Mouse (Mus musculus): Measurements from ENCODE around the gene Apol10a. TPM values are rescaled to one million over a fixed set of nuclear protein-coding genes. Genes with fewer than 3 reads are reported as not detected.
"Not testable (repeated sequence)": the region's sequence is repeated elsewhere in the genome, so short reads cannot be mapped to it uniquely, and the experiment has no call there.

The Apol10a gene
- 0.10 TPM in 1 of 2 replicates, not detected in the other for total RNA-seq (2014; rRNA removed)
- polyA plus RNA-seq (2015; fragmentation: Nextera tagmentation; extraction: Ambion mirVana) = not detected in 2 replicates

GRCm38 (mm10) chr15:77476693-77477092, at the start of gene Apol10a:
Gene Apol10a, plus strand, starts transcription at chr15:77477047.
- H3K4me1 ChIP-seq (ENCODE audit: insufficient read depth, low read length); H3K9me3 ChIP-seq (ENCODE audit: low read length); DNase-seq (ENCODE audit: low spot score); ATAC-seq; H3K27me3 ChIP-seq (ENCODE audit: insufficient read depth, low read length); H3K4me3 ChIP-seq (ENCODE audit: low read length); H3K27ac ChIP-seq; H3K9ac ChIP-seq (replicated peaks; ENCODE audit: low read length); H3K4me2 ChIP-seq (ENCODE audit: low read depth, low read length); H3K36me3 ChIP-seq (ENCODE audit: insufficient read depth, low read length): not testable (repeated sequence)
- 80% methylated on average over 2 of the region's 2 CpGs for WGBS

- not testable (repeated sequence) for H3K9me3 ChIP-seq (ENCODE audit: low read length); H3K4me1 ChIP-seq (ENCODE audit: insufficient read depth, low read length); H3K9ac ChIP-seq (replicated peaks; ENCODE audit: low read length); ATAC-seq; H3K36me3 ChIP-seq (ENCODE audit: insufficient read depth, low read length); H3K27ac ChIP-seq; H3K4me2 ChIP-seq (ENCODE audit: low read depth, low read length); H3K4me3 ChIP-seq (ENCODE audit: low read length); H3K27me3 ChIP-seq (ENCODE audit: insufficient read depth, low read length); DNase-seq (ENCODE audit: low spot score)
- 58% methylated on average over 8 of the region's 10 CpGs for WGBS
These were observed 48.0 kb upstream of the Apol10a start for GRCm38 (mm10) chr15:77428690-77429448.

GRCm38 (mm10) chr15:77444746-77445145, 32.1 kb upstream of the Apol10a start:
- not testable (repeated sequence) for H3K9ac ChIP-seq (replicated peaks; ENCODE audit: low read length); H3K4me2 ChIP-seq (ENCODE audit: low read depth, low read length); H3K27me3 ChIP-seq (ENCODE audit: insufficient read depth, low read length); H3K9me3 ChIP-seq (ENCODE audit: low read length); H3K4me1 ChIP-seq (ENCODE audit: insufficient read depth, low read length); H3K27ac ChIP-seq; ATAC-seq; H3K36me3 ChIP-seq (ENCODE audit: insufficient read depth, low read length); H3K4me3 ChIP-seq (ENCODE audit: low read length)
- WGBS = 56% methylated on average over 7 of the region's 8 CpGs
- DNase-seq (ENCODE audit: low spot score) = peak; percentile 18

DNA sequence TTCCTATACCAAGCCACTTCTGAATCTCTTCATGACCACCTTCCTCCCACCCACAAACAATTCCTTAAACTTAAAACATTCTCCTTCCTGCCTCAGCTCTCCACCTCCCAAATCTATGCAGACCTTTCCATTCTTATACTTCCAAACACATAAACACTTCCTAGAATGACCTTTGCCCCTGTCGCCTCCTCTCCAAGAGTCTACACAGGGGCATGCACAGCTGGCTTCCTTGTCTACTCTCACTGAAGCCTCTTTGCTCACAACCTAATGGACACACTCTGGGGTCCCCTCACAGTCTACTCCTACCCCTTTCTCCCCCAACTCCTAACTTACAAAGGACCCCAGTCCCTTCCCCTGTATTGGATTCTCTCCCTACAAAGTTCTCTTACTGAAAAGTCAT, 31.2 kb upstream of the Apol10a start:
- H3K9ac ChIP-seq (replicated peaks; ENCODE audit: low read length); H3K27me3 ChIP-seq (ENCODE audit: insufficient read depth, low read length); H3K27ac ChIP-seq; ATAC-seq; H3K36me3 ChIP-seq (ENCODE audit: insufficient read depth, low read length); H3K4me3 ChIP-seq (ENCODE audit: low read length); H3K4me1 ChIP-seq (ENCODE audit: insufficient read depth, low read length); DNase-seq (ENCODE audit: low spot score); H3K4me2 ChIP-seq (ENCODE audit: low read depth, low read length); H3K9me3 ChIP-seq (ENCODE audit: low read length): not testable (repeated sequence)
- WGBS = 100% methylated on average over 1 of the region's 1 CpGs

- 92% methylated on average over 2 of the region's 2 CpGs for WGBS
- H3K27me3 ChIP-seq (ENCODE audit: insufficient read depth, low read length); H3K27ac ChIP-seq; ATAC-seq; DNase-seq (ENCODE audit: low spot score); H3K4me2 ChIP-seq (ENCODE audit: low read depth, low read length); H3K9ac ChIP-seq (replicated peaks; ENCODE audit: low read length); H3K9me3 ChIP-seq (ENCODE audit: low read length); H3K4me3 ChIP-seq (ENCODE audit: low read length); H3K36me3 ChIP-seq (ENCODE audit: insufficient read depth, low read length); H3K4me1 ChIP-seq (ENCODE audit: insufficient read depth, low read length): not testable (repeated sequence)
These were observed 29.5 kb upstream of the Apol10a start, which contains the start of gene Apol7b for GRCm38 (mm10) chr15:77447392-77447791. Gene Apol7b, minus strand, starts transcription at chr15:77447492.

DNA sequence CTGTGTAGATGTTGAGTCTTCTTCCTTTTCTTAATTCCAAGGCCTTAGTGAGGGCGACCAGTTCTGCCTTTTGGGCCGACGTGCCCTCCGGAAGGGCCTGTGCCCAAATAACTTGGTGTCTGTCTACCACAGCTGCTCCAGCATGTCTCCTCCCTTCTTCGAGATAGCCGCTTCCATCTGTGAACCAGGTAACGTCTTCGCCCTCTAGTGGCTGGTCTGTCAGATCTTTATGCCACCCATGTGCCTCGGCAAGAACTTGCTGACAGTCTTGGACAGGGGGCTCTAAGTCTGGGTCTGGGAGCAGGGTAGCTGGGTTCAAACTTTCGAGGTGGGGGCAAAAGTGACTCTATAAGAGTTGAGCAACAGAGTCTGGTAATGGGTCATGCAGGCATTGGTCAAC, 26.9 kb upstream of the Apol10a start:
- 59% methylated on average over 10 of the region's 10 CpGs for WGBS
- H3K9me3 ChIP-seq (ENCODE audit: low read length); H3K9ac ChIP-seq (replicated peaks; ENCODE audit: low read length); H3K27ac ChIP-seq; H3K27me3 ChIP-seq (ENCODE audit: insufficient read depth, low read length); H3K36me3 ChIP-seq (ENCODE audit: insufficient read depth, low read length); H3K4me3 ChIP-seq (ENCODE audit: low read length); H3K4me2 ChIP-seq (ENCODE audit: low read depth, low read length); ATAC-seq; H3K4me1 ChIP-seq (ENCODE audit: insufficient read depth, low read length); DNase-seq (ENCODE audit: low spot score): not testable (repeated sequence)

DNA sequence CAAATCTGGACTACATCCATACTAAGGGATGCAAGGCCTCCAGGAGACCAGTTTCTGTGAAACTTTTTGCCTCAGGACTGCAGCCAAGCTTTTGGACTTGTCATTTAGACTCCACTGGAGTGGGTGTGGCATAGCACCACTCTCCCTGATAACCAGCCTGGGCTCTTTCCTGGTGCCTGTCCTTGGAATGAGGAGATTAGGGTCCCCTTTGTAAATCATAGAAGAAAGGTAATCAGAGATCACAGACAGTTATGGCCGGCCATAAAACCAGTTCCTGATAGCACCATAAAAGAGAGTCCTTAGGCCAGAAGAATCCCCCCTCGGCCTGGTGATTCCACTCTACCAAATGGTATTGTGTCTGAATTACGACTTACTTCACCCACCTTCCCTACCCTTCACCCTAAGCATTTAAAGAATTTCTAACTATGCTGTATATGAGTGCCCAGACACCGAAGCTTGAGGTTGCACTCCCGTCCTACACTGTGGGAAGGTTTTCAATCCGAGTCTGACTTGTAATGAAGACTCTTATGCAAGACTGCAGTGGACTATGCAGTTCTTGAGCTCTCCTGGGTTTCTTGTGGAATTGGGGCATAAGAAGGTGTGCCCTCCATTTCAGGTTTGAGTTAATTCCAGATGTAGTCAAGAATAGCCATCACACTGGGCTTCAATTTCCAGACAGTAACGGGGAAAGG, 2.0 kb upstream of the Apol10a start:
- H3K9me3 ChIP-seq (ENCODE audit: low read length); H3K9ac ChIP-seq (replicated peaks; ENCODE audit: low read length); H3K27ac ChIP-seq; H3K36me3 ChIP-seq (ENCODE audit: insufficient read depth, low read length); H3K4me2 ChIP-seq (ENCODE audit: low read depth, low read length); H3K4me3 ChIP-seq (ENCODE audit: low read length); H3K4me1 ChIP-seq (ENCODE audit: insufficient read depth, low read length); ATAC-seq; DNase-seq (ENCODE audit: low spot score); H3K27me3 ChIP-seq (ENCODE audit: insufficient read depth, low read length): not testable (repeated sequence)
- WGBS = 86% methylated on average over 7 of the region's 7 CpGs

All from hindbrain, postnatal 0 days (tissue).